Mouse (Mus musculus) brown adipose tissue, adult 24 weeks (tissue): ENCODE results near the gene Fkbp9. TPM values are rescaled to one million over a fixed set of nuclear protein-coding genes. Genes with fewer than 3 reads are reported as not detected.

Source experiments
- H3K27ac ChIP-seq: fragments of 200-500 bp; replicated peaks from 2 replicates; pipeline ENCODE4 v1.5.1; 2012; ENCODE audit warnings: low read depth, mild to moderate bottlenecking, low read length
- H3K4me1 ChIP-seq: fragments of 200-500 bp; 2 replicates; pipeline ENCODE4 v1.6.1; 2012; ENCODE audit warnings: low read length, mixed read lengths; ENCODE audit not compliant: control insufficient read depth, insufficient read depth, insufficient read length
- H3K4me3 ChIP-seq: fragments of 200-500 bp; 2 replicates; pipeline ENCODE4 v1.5.1; 2012; ENCODE audit warnings: low read depth, mild to moderate bottlenecking, low read length, moderate library complexity; ENCODE audit not compliant: insufficient read depth
- polyA plus RNA-seq: library from polyadenylated mRNA; stranded (reverse); fragments of >200 nt; gene quantifications from 2 replicates; pipeline ENCODE4 v1.2.4, GENCODE M21; 2012; ENCODE audit not compliant: missing spikeins, insufficient read depth, insufficient read length

Gene Fkbp9
- polyA plus RNA-seq, 1 experiment = 44.6 TPM

DNA sequence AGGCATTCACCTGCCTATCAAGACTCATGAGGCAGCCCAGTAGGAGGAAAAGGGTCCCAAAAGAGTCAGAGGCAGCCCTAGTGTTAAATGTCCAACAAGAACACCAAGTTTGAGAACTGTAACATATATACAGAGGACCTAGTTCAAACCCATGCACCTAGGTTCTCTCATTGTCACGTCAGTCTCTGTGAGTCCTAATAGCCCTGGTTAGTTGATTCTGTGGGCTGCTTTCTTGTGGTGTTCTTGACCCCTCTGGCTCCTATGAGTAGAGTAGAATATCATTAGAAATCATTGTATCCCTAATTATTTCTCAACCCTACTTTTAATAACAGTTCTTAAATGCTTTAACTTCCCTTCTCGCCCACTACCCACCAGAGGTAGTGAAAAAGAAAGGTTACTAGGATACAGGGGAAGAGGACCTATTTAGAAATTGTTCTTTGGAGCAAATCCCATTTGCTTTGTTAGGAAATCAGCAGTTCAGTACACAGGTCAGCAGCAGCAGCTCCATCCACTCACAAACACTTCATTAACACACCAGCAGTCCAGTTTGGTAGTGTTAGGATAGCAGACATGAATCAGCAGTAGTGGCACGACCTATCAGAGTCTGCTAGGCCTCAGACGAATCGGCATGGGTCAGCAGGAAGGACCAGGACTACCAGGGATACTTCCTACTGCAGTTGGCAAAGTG, 13.3 kb upstream of the Fkbp9 start:
- H3K4me1 ChIP-seq = no peaks in the 10 kb centered on the region
- H3K27ac ChIP-seq = no peak overlapping the region

DNA sequence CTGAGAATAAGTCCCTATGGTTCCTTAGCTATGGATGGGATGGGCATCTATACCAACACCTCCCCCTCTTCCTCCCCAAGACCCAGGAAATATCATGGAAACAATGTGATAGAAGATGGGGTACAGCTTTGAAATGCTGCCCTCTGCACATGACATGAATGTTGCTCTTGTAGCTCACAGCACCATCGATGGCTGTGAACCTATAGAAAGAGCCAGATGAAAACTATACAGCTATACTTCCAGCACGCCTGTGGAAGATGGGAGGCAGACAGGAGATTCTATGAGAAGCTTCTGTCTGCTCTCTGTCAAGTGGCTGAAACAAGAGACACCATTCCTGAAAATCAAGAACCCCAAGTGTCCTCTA, 12.8 kb upstream of the Fkbp9 start:
- Histone ChIP-seq H3K27ac (no peak overlapping the region), H3K4me1 (no peaks in the 10 kb centered on the region), H3K4me3 (no peak overlapping the region)

More for the DNA sequence above, 13.3 kb upstream of the Fkbp9 start:
- no peak overlapping the region for H3K4me3 ChIP-seq

DNA sequence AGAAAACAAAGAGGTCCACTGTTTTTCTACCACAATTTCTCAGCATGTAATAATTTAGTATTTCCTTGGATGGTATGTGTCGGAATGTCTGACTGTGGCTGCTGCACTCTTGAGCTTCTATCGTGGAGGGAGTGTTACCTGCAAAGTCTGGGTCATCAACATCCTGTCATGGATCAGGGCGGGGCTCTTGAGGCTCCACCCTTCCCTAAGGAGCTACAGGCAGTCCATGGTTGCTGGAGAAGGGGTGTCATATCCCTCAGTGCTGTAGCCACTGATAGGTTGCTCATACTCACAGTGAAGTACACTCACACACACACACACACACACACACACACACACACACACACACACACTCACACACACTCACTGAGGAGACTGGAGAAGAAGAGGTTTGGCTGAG, 6.2 kb upstream of the Fkbp9 start:
- H3K27ac ChIP-seq = no peak overlapping the region
- H3K4me1 ChIP-seq = no peaks in the 10 kb centered on the region
- no peak overlapping the region for H3K4me3 ChIP-seq

DNA sequence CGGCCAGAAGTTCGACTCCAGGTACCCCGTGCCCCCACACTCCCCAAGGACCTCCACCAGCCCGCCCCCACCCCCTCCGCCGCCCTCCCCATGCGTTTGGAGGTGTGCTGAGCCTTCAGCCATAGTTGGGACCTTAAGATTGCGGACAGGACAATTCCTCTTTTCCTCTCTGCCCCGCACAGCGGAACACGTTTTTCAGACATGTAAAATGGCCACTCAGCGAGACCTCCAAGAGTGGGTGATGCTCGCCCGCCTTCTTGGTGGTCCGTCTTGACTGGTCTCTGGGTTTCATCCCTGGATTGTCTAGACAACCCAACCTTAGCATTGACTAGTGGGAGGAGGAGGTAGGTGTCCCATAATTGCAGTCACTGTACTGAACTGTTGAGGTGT, 543 bp downstream of the Fkbp9 start:
- Histone ChIP-seq H3K27ac (0 out of 2 replicates have a peak overlapping the region, but pooled peaks have one; percentile 29), H3K4me3 (peak overlapping the region; percentile 94), H3K4me1 (peaks cover 5% of the 10 kb centered on the region; the same call in 1 of the 2 replicates)

DNA sequence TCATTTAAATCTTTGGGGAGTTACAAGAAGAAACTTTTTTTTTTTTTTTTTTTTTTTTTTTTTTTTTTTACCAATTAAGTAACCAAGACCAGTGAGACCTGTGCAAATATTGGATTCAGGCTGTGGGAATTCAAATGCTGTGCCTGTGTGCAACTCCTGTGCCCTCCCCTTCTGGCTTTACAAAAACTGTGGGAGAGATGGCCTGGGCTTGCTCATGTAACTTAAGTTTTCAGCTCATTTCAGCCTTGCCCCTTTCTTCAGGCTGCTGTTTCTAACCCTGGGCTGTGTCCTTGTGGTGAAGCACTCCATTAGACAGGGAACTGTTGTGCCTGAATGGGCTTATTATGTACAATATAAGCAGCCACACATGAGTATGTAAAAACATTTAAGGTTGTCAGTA, 971 bp downstream of the Fkbp9 start:
- H3K4me3 ChIP-seq = peak overlapping the region; percentile 94; the same call in 1 of the 2 replicates

DNA sequence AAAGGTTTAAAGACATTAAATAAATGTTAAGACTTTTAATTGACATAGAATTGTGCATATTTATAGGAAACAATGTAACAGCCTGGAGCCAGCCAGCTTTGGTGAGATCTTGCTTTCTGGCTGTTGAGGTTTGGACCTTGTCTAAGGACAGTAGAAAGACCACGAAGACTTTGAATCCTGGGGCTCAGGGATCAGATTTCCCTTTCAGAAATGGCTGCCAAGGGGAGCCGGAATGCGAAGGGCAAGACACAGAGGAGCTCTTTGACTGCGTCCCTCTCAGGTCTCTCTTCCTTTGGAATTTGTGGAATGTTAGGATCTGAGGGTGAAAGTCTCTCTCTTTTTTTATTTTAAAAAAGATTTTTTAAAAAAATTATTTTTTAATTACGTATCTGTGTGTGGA, 2.9 kb downstream of the Fkbp9 start:
- Histone ChIP-seq H3K4me1 (peaks cover 5% of the 10 kb centered on the region; the same call in 1 of the 2 replicates), H3K4me3 (no peak overlapping the region), H3K27ac (no peak overlapping the region)

More for the DNA sequence above, 971 bp downstream of the Fkbp9 start:
- H3K4me1 ChIP-seq = peaks cover 5% of the 10 kb centered on the region; the same call in 1 of the 2 replicates
- no peak overlapping the region for H3K27ac ChIP-seq

DNA sequence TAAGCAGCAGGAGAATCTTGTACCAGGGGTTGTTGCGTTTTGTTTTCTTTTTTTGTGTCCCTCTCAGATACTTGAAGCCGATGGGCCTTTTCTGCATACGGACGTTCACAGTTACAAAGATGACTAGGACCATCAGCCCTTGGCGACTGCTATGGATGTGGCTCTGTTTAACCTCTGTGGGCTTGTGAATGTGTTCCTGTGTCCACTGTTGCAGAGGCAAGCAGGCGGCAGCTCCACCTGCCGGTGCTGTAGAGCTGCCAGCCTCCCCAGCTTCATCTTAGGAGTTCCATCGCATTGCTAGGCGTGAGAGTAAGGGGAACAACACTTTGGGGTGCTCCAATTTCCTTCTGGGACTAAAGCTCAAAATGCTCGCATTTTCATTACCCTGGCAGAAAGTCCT, 3.7 kb downstream of the Fkbp9 start:
- Histone ChIP-seq H3K4me1 (peaks cover 5% of the 10 kb centered on the region; the same call in 1 of the 2 replicates), H3K4me3 (no peak overlapping the region)

DNA sequence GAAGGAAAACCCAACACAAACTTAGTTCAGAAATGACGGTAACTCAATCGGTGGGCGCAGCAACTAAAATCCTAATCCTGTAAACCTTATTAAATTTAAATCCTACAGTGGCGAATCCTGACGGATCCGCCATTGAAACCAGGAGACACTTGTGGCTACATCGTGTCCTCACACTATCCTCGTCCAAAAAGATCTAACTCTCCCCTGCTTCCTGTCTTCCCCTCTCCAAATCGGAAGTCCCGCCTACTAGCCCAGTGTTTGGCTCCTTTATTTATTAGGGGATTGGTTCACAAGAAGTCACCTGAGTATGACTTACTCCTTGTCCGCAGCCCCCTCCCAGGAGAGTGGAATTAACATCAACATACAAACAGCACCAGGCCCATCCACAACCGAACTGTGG, 5.3 kb downstream of the Fkbp9 start:
- Histone ChIP-seq H3K4me1 (peaks cover 5% of the 10 kb centered on the region; the same call in 1 of the 2 replicates), H3K4me3 (no peak overlapping the region), H3K27ac (no peak overlapping the region)

More for the DNA sequence above, 3.7 kb downstream of the Fkbp9 start:
- no peak overlapping the region for H3K27ac ChIP-seq

DNA sequence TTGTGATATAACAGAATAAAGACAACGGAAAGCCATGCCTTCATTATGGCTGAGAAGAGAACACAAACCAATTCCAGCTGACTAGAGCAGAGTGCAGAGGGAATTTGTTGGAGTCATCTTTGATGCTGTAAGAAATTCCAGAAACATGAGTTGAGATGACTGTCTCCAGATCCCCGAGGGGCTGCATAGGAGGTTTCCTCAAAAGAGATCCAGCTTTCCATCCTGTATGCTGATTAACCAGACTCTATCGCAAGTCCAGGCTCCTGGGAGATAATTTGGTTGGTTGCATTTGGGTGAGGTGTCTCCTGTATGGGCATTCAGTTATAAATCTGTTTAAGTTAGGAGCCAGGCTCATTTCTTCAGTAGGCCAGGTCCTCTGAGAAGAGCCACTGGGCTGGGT, 5.8 kb downstream of the Fkbp9 start:
- H3K4me1 ChIP-seq = peaks cover 3% of the 10 kb centered on the region; the same call in 1 of the 2 replicates

DNA sequence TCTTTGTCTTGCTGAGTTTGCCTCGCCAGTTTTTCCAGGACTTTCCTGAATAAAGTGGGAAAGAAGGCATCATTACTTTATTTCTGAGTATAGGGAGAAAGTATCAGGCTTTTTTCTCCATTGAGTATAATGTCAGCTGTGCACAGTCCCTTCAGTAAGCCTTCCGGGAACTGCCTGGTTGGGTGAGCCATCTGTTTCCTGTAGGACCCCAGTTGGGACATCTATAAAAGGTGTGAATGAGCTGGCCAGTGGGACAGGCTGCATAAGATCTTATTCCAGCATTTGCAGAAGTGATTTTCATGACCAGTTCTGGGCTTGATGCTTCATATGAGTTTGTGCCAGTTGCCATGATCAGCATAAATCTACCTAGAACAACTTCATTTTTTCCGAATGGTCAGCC, 11.4 kb downstream of the Fkbp9 start:
- Histone ChIP-seq H3K4me1 (peaks cover 4% of the 10 kb centered on the region; the same call in 1 of the 2 replicates), H3K4me3 (no peak overlapping the region), H3K27ac (no peak overlapping the region)

More for the DNA sequence above, 5.8 kb downstream of the Fkbp9 start:
- H3K4me3 ChIP-seq = no peak overlapping the region
- no peak overlapping the region for H3K27ac ChIP-seq

DNA sequence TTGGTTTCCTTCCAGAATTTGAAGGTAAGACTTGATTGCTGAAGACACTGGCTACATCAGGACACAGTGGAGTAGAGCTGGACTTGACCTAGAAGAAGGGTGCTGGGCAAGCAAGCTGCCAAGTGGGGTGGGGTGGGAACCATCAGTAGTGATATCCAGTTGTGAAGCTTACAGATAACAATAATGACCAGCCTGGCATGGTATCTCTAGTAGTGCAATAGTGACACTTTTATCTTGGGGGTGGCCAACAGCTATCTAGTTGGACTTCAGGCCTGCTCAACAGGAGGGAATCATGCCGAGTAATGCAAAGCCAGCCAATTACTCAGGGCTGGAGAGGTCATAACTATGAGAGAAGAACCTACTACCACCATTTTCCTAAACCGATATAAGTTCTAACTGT, 12.5 kb downstream of the Fkbp9 start:
- Histone ChIP-seq H3K4me1 (peaks cover 4% of the 10 kb centered on the region; the same call in 1 of the 2 replicates), H3K27ac (no peak overlapping the region), H3K4me3 (no peak overlapping the region)

DNA sequence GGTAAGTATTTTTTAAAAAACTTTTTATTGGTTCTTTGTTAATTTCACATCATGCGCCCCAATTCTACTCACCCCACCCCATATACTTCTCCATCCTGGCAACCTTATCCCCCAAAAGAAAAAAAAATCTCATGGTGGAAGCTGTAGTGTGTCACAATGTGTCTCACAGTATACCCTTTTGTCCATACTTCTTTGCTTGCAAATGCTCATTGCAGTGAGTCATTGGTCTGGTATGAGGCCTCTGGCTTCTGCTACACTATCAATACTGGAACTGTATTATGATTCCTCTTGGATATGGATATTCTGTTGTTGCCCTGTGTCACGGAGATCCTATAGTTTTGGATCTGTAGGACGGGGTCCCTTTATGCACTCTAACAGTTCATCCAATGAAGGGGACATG, 17.1 kb downstream of the Fkbp9 start:
- H3K4me3 ChIP-seq = no peak overlapping the region
- no peak overlapping the region for H3K27ac ChIP-seq
- no peaks in the 10 kb centered on the region for H3K4me1 ChIP-seq

DNA sequence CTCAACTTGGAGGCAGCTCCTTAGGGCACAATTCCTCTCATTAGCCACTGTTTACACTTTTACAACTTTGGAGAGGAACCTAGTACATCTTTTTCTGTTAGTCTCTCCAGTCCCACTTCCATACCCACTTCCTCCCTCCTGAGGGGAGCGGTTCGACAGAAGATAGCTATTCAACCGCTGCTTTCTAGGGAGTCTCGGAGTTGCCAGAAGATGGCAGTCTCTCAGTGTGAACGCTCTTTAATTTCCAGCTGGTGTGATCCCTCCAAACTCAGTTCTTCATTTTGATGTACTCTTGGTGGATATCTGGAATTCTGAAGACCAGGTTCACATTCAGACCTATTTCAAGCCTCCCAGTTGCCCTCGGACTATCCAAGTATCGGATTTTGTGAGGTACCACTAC, 18.5 kb downstream of the Fkbp9 start:
- H3K4me1 ChIP-seq = no peaks in the 10 kb centered on the region
- no peak overlapping the region for H3K27ac ChIP-seq
- H3K4me3 ChIP-seq = no peak overlapping the region

DNA sequence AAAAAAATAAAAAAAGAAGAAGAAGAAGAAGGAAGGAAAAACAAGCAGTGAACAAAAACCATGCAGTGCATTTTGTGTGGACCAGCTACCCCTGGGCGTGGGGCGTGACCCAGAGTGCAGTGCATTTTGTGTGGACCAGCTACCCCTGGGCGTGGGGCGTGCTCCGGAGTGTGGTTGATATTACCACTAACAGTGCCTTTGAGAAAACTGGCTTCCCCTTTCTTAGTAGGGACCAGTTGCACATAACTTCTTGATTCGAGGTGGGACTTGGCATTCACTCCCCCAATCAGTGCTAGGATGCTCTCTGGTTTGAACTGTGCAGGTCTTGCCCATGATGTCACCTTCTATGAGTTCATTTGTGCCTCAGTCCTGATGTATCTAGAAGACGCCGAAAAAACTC, 22.9 kb downstream of the Fkbp9 start:
- no peak overlapping the region for H3K4me3 ChIP-seq
- no peaks in the 10 kb centered on the region for H3K4me1 ChIP-seq
- H3K27ac ChIP-seq = no peak overlapping the region

DNA sequence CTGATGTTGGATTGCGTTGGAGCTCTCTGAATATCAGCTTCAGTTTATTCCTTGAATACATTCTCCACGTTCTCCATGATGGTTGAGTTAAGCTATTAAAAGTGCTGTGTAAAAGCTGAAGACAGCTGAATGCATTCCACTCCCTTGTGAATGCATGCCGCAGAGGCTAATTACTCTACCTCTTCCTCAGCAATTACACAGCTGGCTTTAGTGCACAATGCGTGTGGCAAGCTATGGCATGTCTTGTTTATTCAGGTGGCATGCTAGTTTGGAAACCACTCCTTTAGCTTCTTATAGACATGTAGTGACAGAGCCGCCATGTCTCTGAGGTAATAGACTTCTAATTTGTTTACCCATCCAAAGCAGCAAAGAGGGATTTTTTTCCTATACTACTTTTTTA, 24.9 kb downstream of the Fkbp9 start:
- Histone ChIP-seq H3K4me1 (no peaks in the 10 kb centered on the region), H3K27ac (no peak overlapping the region), H3K4me3 (no peak overlapping the region)

DNA sequence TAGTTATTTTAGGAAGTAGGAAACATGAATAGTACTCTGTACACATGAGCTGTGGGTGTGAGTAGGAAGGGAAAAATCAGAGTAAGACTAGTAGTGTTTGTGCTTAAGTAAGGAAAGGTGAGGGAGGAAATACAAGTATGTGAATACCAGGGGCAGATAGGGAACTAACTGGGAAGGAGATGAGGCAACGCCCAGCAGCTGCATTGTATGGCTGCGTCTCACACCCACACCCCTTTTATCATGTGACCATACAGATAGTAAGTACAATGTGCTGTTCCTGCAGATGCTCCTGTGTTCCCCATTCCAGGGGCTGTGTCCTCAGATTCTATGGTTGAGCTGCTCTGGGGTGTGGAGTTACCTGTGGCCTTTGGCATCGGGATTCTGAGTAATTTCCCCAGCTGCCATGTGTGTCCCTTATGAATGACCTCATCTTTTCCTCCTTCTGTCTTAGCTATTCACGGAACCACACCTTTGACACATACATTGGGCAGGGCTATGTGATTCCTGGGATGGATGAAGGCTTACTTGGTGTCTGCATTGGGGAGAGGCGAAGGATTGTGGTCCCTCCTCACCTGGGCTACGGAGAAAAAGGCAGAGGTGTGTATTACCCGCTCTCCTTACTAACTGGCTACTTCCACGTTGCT, 28.5 kb downstream of the Fkbp9 start:
- no peak overlapping the region for H3K27ac ChIP-seq
- no peak overlapping the region for H3K4me3 ChIP-seq
- no peaks in the 10 kb centered on the region for H3K4me1 ChIP-seq
